Mouse (Mus musculus): ENCODE measurements around the gene Kif5a.
"Not testable (repeated sequence)": the region's sequence is repeated elsewhere in the genome, so short reads cannot be mapped to it uniquely, and the experiment has no call there.

Gene Kif5a

DNA sequence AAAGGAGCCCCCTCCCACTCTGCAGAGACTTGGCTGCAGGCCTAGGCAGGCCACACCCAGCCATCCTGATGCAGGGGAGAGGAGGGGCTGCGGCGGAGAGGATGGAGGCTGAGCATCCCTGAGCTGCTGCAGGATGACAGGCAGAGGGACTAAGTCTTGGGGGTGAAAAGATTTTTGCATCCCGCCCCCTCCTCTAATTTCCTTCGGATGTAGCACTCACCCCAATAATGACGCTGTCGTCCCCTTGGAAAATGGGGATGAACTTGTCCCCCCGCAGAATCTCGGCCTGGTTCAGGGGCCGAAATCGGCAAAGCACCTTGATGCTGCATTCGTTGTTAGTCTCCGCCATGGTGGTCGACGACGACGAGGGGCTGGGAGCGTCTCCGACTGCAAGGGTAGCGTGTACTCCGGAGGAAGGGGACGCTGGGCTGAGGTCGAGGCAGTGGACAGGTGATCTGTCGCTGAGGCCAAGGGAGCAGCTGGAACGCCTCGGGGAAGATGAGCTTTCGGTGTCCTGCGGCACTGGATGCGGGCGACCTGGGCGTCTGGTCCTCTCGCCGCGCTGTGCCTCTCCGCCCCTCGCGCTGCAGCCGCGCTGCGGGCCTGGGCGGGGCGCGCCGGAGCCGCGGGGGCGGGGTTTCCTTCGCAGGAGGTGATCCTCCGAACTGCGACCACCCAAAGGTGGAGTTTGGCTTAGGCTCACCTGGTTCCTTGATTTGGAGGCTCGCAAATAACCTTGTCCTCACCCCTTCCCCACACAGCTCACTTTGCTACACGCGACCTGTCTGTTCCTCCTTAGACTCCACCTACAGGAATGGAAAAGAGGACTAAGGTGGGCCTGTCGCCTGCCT is at the start of gene Kif5a:
Gene Kif5a (minus strand): TSS at position 801 of the 851 bp plus-strand sequence.
- no peak; the same call in 1 of the 2 replicates for ATAC-seq (ENCODE audit: insufficient number of reproducible peaks, low FRiP score, low TSS enrichment)

DNA sequence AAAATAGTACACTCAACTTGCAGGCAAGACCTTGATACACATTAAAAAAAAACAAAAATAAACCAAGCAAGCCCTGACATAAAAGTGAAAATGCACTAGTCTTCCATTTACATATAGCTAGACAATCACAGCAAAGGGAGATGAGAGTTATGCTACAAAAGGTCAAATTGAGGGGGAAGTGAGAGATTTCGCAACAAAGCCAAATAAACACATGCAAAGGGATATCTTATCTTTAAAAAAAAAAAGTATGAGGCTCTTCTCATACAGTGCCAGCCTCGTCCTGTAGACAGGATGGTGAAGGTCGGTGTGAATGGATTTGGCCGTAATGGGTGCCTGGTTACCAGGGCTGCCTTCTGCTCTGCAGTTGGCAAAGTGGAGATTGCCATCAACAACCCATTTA is 49.7 kb upstream of the Kif5a start:
- ATAC-seq (ENCODE audit: insufficient number of reproducible peaks, low FRiP score, low TSS enrichment): no peak

DNA sequence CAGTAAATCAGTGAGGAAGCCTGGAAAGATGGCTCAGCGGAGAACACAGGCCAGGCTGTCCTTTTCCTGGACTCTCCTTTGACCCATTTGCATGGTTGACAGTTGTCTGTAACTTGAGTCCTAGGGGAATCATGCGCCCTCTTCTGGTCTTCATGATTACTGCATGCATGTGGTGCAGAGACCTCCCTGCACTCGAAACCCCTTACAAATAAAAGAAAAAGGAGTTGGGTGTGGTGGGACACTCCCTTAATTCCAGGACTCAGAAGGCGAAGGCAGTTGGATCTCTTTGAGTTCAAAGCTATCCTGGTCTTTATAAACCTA is 49.2 kb upstream of the Kif5a start:
- ATAC-seq (ENCODE audit: insufficient number of reproducible peaks, low FRiP score, low TSS enrichment): peak; percentile 56

DNA sequence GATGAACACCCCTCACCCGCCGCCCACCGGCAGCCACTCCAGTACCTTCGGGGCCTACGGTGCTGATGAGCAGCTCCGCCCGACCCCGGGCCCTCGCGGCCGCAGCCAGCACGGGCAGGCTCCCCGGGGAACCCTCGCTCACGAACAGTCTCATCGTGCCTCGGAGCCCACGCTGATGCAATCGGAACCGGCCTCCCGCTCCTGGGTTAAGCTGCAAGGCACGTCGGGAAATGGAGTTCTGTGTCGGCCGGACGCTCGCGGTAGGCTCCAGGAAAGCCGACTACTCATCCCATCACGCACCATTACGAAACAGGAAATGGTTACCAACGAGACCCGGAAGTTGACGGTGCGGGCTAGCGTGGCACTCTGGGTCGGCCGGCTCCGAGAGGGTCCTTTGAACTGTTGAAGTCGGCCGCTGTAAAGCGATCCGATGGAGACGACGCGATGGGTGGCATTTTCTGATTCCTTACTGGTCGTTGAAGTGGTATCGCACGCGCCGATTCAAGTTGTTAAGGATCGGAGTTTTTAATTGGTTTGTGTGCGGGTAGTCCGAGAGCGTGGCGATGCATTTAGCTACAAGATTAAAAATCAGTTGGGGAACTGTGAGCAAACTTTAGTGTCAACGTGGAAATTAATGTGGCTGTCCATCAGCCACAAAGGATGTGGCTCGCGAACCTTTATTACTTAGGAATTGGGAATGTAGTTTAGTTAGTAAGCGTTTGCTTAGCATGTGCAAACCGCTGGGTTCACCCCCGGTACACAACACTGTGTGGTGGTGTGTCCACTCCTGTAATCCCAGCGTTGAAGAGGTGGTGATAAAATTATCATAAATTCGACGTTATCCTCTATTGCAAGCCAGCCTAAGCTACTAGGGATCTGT is 48.6 kb upstream of the Kif5a start, which contains the start of gene Mars:
Gene Mars (minus strand): TSS at position 311 of the 880 bp plus-strand sequence.
- peak; percentile 96 for ATAC-seq (ENCODE audit: insufficient number of reproducible peaks, low FRiP score, low TSS enrichment)

DNA sequence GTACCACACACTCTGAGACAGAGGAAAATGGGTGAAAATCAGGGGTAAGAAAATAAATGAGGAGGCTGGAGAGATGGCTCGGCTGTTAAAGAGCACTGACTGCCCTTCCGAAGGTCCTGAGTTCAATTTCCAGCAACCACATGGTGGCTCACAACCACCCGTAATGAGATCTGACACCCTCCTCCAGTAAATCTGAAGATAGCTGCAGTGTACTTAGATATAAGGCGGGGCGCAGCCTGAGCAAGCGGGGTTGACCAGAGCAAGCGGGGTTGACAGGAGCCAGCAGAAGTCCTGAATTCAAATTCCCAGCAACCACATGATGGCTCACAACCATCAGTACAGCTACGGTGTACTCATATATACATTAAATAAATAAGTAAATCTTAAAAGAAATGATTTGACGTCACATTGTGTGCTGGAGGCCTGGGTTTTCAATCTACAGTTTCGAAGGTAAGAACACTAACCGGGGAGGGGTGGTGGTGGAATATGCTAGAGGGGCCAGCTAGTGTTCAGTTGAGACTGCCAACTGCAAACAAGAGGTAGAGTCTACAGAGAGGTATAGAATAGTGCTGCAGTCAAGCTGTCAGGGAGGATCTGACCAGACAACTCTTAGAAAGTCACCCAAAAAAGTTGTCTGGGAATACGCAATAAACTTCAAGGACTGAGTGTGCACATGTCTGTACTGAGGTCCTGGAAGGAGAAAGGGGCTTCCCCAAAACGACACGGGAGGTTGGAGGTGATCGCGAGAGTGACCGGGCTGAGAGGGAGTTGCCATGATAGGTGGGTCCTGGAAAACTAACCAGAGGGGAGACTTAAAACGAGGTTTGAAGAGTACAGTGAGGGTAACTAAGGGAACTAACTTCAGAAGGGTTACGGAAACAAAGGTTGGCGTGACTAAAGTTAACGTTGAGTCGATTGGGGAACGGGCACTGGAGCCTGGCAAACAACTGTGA is 47.7 kb upstream of the Kif5a start:
- ATAC-seq (ENCODE audit: insufficient number of reproducible peaks, low FRiP score, low TSS enrichment): no peak

DNA sequence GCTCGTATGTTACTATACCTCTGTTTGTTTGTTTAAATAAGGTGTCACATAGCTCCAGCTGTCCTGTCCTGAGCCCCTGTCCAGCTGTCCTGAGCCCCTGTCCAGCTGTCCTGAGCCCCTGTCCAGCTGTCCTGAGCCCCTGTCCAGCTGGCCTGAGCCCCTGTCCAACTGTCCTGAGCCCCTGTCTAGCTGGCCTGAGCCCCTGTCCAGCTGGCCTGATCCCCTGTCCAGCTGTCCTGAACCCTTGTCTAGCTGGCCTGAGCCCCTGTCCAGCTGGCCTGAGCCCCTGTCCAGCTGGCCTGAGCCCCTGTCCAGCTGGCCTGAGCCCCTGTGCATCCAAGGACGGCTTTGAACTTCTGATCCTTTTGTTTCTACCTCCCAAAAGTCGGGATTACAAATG is 46.0 kb upstream of the Kif5a start:
- ATAC-seq (ENCODE audit: insufficient number of reproducible peaks, low FRiP score, low TSS enrichment): not testable (repeated sequence)

DNA sequence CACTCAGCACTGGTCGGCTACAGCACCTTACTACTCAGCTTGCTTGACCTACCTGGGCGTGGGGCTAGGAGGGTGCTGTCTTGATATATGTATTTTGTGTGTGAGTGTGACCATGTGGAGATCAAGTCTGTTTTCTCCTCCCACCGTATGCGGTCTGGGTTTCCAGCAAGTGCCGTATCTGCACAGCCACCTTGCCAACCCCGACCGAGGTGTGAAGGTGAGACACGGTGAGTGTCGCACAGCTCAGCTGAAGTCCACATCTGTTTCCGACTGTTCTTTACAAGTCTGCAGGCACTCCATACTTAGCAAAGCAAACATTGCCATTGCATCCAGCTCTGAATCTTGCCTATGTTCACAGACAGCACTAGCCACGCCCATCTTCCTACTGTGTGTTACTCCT is 40.0 kb upstream of the Kif5a start:
- ATAC-seq (ENCODE audit: insufficient number of reproducible peaks, low FRiP score, low TSS enrichment): no peak

DNA sequence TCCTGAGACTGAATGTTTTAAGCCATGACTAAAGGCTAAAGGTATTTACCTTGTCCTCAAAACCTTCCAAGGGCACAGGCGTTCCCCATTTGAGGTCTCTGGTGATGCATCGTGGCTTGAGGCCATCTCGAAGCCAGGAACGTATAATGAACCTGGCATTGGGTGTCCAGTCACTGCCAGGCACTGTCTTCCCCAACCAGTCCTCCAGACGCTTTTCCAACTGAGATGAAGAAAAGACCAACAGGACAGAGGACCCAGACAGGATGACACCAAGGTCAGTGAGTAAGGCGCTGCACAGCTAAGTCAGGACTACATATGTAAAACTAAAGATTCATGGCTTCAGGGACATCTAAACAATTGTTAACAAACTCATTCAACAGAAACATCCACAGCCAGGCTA is 37.2 kb upstream of the Kif5a start:
- ATAC-seq (ENCODE audit: insufficient number of reproducible peaks, low FRiP score, low TSS enrichment): no peak

DNA sequence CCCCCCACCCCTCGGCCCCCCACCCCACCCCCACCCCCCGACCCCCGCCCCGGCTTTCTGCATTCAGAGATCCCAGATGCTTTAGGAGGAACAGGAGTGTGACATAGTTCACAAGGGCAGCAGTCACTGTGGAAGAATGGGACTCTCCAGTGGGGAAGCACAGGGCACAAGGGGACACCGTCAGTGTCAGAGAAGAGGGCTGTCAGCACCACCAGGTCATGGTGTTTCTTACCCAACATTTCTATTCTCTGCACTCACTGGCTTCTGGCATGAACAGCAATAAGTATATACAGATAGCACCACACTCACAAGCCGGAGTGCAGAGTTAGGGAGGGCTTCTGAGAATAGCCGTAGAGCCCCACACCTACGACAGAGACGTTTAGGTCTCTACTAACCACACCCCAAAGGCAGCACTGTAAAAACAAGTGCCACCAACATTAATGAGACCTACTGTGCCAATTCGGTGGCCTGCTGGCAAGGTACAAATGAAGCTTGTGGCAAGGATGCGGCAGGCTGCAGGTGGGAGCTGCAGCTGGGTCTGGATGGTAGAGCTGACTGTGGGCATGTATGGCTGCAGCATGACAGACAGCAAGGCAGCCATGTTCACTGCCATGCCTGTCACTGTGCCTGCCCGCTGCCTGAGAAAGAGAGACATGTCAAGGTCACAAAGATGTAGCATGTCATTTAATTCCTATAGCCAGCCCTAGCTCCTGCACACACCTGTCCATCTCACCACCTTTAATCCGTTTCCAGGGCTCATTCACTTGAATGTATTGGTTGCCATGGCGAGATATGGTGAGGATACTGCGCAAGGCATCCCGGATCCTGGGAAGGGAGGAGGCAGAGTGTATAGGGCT is 34.1 kb upstream of the Kif5a start:
- ATAC-seq (ENCODE audit: insufficient number of reproducible peaks, low FRiP score, low TSS enrichment): no peak

DNA sequence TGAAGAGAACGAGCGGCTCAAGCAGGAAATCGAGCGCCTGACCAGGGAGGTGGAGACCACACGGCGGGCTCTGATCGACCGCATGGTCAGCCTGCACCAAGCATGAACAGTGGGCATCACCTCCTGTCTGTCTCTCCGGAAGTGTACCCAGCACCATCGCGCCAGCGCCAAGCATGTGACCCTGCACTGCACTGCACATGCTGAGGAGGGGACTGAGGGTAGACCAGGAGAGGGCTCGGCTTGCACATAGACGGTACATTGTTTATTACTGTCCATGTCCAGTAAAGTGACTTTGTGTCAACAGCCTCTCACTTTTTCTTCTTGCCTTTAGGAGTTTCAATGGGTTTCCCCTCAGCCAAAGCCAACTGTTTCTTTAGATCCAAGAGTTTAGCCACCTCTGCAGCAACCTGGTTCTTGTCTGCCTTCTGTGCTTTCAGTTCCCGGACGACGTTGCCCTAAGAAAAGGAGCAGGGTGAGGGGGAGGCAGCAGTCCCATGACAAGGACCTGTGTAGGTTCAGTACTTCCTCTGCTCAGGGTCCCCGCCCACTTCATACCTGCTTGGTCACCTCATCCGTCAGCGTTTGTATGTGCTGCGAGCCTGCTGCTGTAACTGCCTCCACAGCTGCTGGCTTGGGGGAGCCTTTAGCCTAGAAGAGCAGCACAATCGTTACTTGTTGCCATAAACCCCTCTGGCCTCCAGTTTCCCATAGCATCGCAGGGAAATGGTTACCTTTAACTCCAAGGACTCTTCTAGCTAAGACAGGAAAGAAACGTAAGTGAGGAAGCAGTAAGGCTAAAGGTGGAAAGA is 33.0 kb upstream of the Kif5a start:
- no peak for ATAC-seq (ENCODE audit: insufficient number of reproducible peaks, low FRiP score, low TSS enrichment)

DNA sequence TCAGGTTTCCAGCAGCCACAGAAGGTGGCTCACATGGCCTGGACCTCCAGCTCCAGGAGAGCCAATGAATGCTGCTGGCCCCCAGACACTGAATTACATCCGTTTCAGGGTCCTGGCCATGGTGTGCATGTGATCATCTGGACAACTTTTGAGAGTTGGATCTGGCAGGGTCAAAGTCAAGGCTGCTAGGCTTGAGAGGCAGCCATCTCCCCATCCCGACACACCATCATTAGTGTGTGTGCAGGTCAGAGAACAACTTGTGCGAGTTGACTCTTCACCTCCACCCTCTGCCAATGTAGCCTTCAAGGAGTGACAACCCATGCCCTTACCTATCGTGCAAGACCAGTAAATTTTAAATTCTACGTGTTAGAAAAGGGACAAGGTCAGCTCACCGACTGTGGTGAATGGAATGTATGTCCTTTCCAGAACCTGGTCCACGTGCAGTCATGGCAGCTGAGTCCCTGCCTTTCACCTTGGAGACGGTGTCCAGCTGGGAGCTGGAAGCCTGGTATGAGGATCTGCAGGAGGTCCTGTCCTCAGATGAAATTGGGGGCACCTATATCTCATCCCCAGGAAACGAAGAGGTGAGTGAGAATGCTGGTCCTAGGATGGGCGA is 31.9 kb upstream of the Kif5a start:
- no peak for ATAC-seq (ENCODE audit: insufficient number of reproducible peaks, low FRiP score, low TSS enrichment)

DNA sequence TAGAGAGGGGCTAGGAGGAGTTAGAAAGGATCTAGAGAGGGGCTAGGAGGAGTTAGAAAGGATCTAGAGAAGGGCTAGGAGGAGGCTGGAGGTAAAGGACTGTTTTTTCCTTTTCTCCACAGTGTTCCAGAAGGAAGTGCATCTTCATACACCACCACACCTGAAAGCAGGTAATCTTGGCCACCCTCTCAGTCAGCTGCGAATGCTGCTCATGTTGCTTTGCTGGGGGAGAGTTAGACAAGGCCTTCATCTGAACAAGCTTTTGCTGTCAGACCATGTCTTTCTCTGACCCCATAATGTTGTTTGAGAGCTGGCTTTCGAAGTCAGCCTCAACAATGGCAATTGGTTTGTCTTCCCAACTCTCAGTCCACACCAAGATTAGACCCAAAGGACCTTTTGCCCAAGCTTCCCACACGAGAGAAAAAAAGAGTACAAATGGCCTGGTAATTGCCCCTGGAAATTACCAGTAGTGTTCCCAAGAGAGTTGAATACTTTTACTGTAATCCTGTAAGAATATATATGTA is 30.5 kb upstream of the Kif5a start:
- no peak for ATAC-seq (ENCODE audit: insufficient number of reproducible peaks, low FRiP score, low TSS enrichment)

DNA sequence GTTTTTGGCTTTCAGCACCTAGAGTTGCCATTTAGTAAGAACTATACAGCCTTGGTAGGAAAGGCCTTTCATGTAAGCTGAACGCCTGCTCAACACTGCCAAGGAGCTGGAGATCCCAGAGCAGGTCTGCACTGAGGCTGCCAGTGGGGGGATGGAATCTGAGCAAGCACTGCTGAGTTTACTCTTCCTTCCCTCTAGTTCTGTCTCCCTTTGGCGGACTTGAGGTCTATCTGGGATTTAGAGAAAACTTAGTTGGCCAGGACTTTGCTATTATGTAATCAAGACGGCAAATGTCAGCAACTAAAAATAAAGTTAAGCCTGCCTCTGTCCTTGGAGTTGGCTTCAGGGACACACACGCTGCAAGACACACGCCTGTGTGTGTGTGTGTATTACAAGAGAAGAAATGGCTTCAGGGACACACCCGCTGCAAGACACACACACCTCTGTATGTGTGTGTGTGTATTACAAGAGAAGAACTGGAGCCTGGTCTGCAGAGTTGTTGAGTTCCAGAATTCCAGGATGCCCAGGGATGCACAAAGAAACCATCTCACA is 29.9 kb upstream of the Kif5a start:
- no peak for ATAC-seq (ENCODE audit: insufficient number of reproducible peaks, low FRiP score, low TSS enrichment)

DNA sequence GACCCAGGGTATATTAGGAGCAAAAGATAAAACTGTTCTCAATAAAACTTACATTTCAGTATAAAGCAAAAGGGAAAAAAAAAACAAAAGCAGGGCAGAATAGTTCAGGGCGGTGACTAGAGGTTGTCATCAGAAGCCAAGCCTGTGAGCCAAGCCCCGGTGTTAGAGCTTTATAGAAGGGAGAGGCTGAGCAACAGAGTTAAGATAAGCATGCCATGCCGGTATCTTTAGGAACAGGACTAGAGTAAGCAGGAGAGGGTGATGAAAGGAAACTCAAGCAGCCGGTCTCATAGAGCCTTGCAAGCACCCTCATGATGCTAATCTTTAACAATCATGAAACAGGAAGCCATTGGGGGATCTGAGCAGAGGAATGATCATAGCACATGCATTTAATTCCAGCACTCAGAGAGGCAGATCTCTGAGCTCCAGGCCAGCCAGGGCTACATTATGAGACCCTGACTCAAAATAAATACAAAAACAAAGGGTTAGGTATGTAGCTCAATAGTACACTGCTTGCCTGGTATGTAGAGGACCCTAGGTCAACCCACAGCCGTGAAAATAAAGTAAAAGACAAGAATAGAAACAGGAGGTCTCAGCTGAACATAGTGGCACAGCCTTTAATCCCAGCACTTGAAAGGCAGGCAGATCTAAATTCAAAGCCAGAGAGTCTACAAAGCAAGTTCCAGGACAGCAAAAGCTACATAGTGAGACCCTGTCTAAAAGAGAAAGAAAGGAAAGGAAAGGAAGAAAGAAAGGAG is 28.9 kb upstream of the Kif5a start:
- ATAC-seq (ENCODE audit: insufficient number of reproducible peaks, low FRiP score, low TSS enrichment): no peak

DNA sequence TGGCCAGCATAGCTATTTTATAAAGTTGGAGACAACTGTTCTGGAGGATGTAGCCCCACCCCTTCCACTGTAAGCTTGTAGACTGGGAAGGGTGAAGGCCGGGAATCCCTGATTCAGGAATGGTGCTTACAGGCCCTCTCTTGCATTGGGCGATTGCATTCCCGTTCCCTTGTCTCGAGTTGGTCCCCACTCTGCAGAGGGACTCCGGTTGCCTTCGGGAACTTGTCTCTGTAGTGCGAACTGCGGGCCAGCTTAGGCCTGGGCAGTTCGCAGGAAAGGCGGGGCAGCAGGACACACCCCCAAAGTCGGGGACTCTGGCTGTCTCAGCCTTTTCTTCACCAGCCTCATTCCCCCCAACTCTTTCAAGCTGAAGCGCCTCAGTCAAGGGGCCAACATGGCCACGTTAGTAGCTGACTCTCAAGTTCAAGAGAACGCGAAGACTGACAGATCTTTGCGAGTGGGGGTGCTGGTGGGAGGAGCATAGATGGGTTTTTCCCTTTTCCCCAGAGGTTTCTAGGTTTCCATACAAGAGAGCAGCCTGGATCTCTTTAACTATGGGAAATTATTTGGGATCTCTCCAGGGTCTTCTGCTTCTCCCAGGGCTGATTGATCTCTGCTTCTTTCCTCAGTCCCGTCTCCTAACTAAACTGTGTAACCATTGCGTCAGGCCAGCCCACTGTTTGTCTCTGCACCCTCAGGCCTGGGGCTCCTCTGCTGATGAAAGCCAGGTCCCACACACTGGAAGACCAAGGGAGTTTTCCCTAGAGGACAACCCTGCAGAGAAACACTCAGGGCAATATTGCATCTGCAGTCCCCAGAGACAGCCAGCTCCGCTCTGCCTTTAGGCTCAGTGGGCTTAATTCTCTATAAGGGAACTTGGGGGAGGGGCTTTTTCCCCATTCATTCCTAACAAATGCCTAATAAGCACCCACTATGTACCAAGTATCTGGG is 28.1 kb upstream of the Kif5a start:
- 0 out of 2 replicates have a peak, but pooled peaks have one; percentile 3 for ATAC-seq (ENCODE audit: insufficient number of reproducible peaks, low FRiP score, low TSS enrichment)

All from cerebellum, adult (tissue).